Mouse (Mus musculus) thymus, postnatal 14 days (tissue): Measurements from ENCODE around the gene Lbr.

Experiments used
- DNase-seq: peaks from one replicate; pipeline ENCODE4 v3.0.0; 2021

The Lbr gene

DNA sequence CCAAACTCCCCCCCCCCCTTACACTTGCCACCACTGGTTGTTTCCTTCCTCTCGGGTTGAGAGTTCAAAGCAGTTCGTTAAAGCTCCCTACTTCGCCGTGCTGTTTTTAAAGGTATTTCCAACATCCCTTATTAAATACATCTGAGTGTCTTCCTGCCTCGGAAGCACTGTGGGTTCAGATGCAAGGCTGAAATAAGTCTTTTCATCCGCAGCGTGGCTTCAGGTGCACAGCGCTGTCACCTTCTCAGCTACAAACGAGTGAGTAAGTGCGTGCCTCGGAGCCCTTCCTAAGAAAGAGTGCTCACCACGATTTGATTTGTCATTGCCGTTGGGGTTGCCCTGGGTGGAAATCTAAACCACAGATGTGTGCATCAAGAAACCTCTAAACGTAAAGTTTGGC, at the start of gene Lbr:
Gene Lbr, minus strand, starts transcription at position 266 of the 400 bp plus-strand sequence.
- peak; percentile 67 for DNase-seq

DNA sequence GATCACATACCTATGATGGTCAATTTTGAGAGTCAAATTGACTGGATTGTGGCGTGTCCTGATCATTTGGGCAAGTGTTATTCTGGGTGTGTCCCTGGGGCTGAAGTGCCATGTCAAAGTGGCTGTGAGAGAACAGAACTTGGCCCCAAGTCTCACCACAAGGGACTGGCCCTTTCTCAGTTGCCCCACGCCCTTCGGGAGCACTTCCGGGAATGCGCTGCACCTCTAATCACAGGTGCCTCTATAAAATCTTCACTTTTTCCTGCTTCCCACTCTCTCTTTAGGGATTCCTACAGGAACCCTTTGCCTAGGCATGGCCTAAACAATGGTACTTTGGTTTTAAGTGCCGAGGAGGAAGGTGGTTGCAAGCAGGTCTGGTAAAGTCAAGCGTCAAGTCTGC, 46.8 kb upstream of the Lbr start:
- no peak for DNase-seq

DNA sequence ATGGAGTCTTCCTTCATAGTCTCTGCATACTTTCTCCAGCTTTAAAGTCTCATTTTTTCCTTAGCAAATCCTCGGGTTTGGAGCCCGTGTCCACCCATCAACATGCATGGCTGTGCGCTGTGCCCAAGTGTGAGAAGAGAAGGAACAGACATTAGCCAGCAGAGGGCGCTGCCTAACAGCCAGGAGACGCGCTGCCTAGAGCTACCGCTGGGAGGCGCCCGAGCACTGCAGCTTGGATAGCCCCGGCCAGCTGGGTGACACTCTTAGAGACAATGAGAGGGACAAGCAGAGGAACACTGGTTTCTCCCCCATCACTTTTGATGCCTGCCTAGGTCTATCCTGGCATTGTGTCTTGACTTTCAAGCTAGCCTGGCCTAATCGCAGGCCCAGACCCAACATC, 46.0 kb upstream of the Lbr start:
- DNase-seq, result peak; percentile 89

DNA sequence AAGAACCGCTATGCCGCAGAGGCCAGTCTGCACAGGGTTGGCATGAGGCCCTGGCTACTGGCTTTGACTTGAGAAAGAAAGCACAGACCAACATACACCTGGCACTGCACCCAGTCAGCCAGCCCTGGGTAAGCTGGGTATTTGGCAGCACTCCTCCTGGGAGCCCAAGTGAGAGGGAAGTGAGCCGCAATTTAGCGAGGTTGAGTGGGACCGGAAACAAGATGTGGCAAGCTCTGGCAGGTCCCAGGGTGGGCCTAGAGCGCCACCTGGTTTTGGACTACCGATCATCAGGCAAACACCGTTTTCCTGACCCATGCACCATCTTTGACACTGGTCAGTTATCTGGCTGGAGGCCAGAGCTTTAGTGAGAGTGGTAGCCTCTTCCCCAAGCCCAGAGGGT, 38.7 kb upstream of the Lbr start:
- DNase-seq, result peak; percentile 87

DNA sequence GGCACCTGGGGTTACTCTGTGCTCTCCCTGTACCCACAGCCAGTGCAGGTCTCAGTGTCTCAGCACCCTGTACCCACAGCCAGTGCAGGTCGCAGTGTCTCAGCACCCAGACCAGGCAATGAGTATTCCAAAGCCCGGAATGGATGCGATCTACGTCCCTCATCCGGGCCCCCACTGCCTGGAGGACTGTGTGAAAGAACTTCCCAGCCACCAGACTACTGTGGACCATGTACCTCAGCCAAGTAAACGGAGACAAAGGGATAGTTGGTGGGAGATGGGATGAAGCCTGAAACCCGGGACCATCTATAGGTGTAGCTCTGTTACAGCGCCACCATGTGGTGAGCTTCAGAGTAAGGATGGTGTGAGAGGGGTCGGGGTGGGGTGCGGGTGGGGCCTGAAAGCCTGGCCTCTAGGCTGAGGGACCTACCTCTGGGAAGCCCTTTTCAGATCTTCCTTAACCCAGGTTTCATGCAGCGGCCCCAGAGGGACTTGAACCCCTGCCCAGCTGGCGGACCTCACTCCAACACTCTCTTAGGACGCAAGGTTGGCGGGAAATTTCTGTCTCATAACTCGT, 38.0 kb upstream of the Lbr start:
- peak; percentile 62 for DNase-seq

DNA sequence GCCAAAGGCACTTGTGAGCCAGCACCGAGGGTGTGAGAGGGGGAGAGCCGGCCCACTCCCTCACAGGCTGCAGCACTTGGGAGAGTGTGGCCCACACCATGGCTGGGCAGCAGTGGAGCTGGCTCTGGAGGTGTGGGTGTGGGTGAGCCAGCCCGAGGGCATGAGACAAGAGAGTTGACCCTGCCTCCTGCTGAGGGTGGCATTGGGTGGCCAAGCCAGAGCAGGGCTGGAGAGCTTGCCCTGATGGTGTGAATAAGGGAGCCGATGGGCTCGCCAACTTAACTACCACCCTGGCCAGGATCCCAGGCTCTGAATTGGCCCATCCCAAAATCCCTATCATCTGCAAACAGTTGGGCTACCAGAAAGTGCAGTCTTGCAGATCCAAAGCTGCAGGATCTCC, 35.6 kb upstream of the Lbr start:
- DNase-seq, result no peak

DNA sequence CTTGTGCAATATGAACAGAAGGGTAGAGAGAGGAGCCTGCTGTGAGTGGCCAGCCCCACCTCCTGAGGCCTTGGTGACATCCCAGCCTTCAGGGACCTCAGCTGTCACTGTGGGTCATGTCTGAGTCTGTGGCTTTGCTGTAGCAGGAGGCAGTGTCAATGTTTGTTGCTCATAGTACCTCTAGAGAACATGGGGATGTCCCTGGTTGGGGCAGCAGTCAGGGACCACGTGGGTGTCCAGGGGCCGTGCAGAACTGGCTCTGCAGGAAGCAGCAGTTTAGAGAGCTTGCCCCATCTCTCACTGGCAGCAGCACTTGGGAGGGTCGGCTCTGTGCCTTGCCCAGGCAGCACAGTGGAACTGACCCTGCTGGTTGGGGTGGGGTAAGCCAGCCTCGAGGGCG, 34.2 kb upstream of the Lbr start:
- DNase-seq, result no peak

DNA sequence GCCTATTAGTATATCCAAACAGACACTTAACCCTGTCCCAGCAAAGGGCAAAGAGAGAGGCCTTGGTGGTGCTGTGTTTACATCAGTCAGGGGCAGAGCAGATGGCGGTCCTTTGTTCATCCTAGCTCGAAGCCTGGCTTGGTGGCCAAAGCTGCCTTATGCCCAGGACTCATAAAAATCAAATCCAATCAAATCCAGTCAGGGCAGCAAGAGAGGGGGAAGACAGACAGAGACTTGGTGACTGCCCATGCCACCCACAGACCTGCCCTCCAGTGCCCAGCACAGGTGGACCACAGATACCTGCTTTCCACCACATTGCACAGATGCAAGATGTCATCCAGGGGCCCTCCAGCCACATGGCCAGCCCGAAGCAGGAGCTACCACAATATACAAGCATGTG, 33.8 kb upstream of the Lbr start:
- DNase-seq, result no peak

DNA sequence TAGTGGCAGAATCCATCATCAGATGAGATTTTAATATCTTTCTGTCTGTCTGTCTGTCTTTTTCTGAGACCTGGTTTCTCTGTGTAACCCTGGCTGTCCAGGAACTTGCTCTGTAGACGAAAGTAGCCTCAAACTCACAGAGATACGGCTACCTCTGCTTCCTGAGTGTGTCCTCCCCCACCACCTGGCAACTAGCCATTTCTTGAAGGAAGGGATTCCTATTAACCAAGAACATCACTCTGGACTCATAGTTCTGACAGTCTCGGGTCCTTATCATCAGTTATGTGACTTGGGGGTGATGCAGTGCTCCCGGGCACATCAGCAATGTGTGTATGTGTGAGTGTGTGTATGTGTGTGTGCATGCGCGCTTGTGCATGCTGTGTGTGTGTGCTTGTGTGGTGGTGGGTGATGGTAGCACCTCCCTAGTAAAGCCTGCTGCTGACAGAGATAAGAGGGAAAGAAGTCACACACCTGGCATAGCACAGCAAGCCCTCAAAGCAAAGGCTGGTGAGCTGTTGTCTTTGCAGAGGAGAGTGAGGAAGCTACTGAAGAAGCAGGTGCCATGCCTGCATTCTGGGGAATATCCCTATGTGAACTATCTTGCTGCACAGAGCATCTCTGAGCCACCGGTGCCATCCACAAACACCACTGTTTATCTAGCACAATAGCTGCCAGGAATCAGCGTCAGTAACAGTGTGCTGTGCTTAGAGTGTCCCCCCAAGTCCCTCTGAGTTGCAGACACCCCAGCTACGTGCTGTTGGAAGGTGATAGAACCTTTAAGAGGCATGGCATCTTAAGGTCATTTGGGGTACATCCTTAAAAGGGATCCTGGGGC, 30.5 kb upstream of the Lbr start:
- DNase-seq, result peak; percentile 77

DNA sequence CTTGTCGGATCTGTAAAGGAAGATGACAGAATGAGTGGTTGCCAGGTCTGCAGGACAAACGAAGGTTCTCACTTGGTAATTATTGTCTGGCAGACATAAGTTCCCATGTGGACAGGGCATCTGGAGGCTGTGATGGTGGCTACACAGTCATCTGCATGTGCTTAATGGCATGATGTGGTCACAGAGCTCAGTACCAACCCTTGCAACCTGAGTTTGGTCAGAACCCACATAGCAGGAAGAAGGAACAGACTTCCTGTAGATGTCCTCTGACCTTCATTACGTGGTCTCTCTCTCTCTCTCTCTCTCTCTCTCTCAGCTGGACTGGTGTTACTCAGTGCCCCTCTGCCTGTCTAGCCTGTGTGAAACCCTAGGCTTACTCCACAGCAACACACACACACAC, 29.8 kb upstream of the Lbr start:
- DNase-seq, result no peak

DNA sequence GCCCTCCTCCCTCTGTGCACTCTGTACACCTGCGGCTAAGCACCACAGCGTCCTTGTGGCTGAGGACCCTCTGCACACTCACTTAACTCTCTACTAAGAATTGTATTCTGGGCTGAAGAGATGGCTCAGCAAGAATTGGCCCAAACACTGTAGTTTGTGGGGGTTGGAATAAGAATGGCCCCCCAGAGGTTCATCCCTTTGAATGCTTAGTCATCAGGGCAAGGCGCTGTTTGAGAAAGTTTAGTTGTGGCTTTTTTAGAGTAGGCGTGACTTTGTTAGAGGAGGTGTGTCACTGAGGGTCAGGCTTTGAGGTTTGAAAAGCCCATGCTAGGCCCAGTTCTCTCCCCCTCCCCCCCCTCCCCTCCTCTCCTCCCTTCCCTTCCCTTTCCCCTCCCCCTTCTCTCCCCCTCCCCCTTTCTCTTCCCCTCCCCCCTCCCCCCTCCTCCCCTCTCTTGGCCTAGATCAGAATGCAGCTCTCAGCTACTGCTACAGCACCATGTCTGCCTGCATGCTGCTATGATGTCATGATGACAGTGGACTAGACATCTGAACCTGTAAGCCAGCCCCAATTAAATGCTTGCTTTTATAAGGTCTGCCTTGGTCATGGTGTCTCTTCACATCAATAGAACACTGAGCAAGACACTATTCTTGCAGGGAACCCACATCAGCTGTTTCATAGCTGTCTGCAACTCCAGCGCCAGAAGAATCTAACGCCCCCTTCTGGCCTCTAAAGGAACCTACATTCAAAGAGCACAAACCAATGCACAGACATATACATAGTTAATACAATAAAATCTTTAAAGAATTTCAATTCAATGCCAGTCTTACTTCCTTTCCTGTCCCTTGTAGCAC, 23.8 kb upstream of the Lbr start:
- DNase-seq, result no peak

DNA sequence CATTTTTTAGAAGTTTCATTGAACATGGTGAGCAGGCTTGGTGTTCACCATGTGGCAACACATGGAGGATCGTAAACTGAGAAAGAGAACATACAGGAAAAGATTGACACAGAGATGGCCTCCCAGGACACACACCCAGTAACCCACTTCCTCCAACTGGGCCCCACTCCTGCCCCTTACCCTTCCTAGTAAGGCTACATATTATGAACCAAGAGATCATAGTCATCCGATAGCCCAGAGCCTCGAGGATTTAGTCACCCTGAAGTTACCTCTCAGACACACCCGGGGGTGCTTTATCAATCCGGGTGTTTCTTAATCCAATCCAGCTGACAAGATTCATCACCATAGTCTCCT, 23.0 kb upstream of the Lbr start:
- no peak for DNase-seq

DNA sequence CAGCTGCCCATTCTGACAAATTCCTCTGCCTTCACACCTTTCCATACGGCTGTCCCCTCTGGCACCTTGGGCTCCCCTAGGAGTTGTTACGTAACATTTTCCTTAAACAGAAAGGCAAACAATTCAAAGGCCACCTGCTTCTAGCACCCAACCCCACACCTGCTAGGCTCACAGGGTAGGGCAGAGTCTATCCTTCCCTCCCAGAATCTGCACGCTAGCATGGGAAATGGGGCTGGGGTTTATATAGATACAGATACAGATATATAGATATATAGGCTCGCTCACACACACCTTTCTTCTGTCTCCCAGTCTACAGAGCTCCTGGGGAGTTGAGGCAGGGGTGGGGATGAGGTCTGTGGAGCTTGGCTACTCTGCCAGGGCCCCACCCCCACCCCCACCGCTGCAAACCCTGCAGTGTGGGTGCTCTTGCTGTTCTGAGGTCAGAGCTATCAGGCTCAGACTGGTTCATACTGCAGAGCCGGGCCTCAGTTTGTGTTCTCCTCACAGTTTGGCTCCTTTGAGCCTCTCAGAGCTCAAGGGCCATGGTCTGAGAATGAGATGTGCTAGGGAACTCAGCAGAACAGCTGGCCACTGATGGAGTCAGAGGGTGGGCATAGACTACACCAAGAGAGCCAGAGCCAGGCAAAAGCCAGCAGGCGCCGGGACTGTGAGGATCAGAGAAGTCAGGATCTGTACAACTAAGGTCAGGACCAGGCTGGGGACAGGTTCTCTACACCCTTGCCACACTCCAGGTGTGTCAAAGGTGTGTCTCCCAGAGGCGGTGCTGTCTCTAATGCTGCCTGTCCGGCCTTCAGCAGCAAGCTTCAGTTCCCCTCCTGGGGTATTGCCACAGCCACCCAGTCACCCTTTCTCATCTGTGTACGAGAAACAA, 22.4 kb upstream of the Lbr start:
- peak; percentile 65 for DNase-seq

DNA sequence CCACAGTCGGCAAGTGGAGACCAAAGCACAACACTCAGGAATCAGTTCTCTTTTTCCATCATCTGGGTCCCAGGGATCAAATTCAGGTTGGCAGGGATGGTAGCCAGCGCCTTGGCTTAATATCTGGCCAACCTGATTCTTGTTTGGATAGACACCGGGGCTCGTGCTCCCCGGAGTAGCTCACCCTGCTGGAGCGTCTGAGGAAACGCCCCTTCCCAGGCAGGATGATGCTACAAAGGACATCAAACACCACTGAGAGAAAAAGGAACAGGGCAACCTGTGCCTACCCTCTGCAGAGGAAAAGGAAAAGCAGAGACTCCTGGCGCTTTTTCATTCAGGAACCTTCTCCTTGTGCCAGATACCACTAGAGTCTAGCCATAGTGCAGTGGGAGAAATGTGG, 20.6 kb upstream of the Lbr start:
- peak; percentile 68 for DNase-seq

DNA sequence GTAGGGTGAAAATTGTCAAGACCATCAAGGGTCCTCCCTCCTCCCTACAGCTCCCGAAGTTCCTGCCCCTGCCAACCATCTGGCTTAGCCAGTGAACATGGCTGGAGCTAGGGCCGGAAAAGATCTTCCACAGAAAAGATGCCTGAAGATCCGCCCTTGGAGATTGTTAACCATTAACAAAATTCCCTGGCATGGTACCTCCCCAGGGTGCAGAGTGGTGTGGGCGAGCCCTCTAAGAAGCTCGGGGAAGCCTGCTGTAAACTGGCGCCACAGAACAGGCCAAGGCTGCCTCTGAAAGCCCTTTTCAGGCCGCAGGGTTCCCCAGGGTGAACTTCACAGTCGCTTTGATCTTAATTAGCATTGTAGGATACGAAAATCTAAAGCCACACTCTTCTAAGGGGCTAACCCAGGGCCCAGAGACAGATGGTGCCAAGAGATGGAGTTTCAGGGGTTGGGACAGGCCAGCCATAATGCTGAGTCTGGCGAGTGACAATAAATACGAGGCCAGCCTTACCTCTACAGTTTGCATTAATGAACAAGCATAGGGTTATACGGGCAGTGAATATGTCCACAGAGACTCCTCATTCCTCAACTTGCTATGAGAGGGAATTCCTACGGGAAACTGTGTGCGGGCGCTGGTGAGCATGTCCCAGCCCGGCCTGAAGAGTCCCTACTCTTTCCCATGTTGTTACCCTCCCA, 20.0 kb upstream of the Lbr start:
- no peak for DNase-seq

DNA sequence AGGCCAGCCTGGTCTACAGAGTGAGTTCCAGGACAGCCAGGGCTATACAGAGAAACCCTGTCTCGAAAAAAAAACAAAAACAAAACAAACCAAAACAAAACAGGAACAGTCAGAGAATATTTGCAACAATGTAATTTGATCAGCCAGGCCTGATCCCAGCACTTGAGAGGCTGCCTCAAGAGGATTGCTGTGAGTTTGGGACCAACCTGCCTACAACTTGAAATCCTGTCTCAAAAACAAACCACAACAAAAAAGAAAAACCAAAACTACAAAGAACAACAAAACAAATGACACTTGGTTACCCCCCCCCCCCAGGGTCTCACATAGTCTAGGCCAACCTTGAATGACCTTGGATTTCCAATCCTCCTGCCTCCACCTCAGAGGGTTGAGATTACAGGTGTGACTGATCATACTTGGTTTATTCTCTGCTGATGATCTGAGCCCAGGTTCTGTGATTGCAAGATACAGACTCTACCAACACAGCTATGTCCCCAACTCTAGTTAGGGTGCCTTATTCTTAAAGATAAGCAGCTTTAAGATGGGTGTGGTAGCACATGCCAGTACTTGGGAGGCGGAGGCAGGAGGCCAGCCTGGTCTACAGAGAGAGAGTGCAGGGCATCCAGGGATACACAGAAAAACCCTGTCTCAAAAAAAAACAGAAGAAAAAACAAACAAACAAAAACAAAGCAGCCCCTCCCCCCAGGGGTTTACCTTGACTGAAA, 18.5 kb upstream of the Lbr start:
- no peak for DNase-seq

DNA sequence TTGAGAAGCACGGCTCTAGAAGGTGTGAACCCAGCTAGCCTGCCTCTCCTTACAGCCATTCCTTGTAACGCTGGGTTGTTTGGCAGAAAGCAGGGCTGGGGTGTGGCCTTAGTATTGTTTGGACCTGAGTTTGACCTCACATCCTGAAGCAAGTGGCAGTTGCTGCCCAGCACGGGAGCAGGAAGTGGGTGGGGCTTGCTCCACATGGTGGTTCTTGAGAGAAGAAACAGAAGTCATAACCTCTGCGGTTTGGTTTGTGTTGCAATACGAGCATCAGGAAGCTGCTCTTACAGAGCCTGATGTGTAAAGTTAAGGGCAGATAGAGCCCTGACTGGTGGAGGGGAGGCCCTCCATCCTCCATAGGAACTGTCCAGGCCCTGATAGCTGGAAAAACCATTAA, 17.8 kb upstream of the Lbr start:
- DNase-seq, result peak; percentile 93

DNA sequence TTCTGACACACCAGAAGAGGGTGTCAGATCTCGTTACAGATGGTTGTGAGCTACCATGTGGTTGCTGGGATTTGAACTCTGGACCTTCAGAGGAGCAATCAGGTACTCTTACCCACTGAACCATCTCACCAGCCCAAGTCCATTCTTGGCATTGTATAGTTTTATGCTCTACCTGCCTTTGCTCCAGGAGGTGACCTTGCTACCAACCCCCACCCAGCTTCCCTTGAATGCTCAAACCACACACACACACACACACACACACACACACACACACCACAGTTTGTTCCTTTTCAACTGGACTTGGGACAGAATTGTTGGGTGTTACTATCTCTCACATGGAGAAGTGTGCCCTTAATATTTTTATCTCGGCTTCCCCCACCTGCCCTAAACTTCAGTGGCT, 13.5 kb upstream of the Lbr start:
- no peak for DNase-seq

DNA sequence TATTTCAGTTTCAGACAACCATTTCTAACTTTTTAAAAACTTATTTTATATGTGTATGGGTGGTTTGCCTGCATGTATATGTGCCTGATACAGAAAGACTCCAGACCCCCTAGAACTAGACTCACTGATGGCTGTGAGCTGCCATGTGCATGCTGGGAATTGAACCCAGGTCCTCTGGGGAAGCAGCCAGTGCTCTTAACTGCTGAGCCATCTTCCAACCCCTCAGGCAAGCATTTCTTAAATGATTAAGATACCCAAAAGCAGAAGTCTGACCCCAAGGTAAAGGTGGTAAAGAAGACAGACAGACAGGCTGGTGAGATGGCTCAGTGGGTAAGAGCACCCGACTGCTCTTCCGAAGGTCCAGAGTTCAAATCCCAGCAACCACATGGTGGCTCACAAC, 12.0 kb upstream of the Lbr start:
- DNase-seq, result no peak

DNA sequence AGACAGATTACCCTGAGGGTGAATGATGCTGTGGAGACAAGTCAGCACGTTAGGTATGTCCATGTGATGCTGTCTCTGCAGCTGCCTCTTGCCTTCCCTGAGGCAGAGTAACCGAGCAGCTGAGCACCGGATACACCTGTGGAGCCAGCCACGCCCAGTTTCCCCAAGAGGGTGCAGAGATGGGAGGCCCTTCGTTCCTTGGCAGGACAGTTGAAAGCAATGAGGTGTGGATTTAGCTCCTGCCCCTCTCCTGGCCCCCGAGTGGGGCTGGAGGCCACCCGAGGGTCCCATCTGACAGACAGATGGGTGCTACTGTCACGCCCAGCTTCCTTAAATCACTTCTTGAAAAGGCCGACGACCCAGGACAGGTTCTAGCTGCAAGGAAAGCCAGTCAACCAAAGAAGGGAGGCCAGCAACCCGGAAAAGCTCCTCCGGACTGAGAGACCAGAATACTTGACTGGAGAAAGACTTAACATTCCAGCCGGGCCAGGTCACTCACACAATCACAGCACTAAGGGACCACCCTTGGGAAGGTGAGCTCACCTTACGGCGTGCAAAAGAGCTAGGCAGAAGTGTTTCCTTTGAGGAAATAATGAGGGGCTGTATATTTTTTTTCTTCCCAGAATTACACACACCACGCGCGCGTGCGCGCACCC, 10.4 kb upstream of the Lbr start:
- DNase-seq, result peak; percentile 95

DNA sequence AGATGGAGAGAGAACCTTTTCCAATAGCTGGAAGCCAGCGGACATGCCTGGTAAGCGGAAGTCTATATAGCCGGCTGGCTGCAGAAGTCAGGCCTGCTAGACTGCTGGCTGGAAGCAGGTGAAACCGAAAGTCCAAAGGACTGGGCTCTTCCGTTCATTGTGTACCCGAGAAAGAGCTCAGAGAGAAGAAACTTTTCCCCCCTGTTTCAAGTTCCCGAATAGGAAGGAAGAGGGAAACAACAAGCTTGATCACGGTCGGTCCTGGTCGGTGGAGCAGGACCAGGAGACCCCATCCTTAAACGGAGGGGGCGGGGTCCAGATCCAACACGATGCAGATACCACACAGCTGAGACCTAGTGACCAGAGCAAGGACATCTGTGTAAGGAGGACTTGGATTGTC, 9.6 kb upstream of the Lbr start:
- peak; percentile 56 for DNase-seq
